Mouse (Mus musculus) hindbrain, embryonic 16.5 days (tissue): Measurements from ENCODE around the gene Ak8. TPM values are rescaled to one million over a fixed set of nuclear protein-coding genes. Genes with fewer than 3 reads are reported as not detected.

ENCODE experiments used
- ATAC-seq: fragments of 200-750 bp; cut with Nextera tagmentation; 2 replicates; pipeline ENCODE4 v1.8.0; 2017; ENCODE audit warnings: moderate TSS enrichment, moderate library complexity
- H3K27ac ChIP-seq: fragments of 300-500 bp; sonication (generic); 2 replicates; pipeline ENCODE4 v1.5.1; 2014; ENCODE audit warnings: low read depth, mild to moderate bottlenecking, control low read depth, low read length, moderate library complexity
- H3K27me3 ChIP-seq: fragments of 300-500 bp; sonication (generic); replicated peaks from 2 replicates; pipeline ENCODE4 v1.6.1; 2014; ENCODE audit warnings: low read length; ENCODE audit not compliant: control insufficient read depth, insufficient read depth
- H3K36me3 ChIP-seq: fragments of 300-500 bp; sonication (generic); 2 replicates; pipeline ENCODE4 v1.6.1; 2014; ENCODE audit warnings: mild to moderate bottlenecking, low read length, moderate library complexity, mixed read lengths; ENCODE audit not compliant: control insufficient read depth, insufficient read depth
- H3K4me1 ChIP-seq: fragments of 300-500 bp; sonication (generic); 2 replicates; pipeline ENCODE4 v1.6.1; 2014; ENCODE audit warnings: low read depth, low read length; ENCODE audit not compliant: control insufficient read depth, insufficient read depth
- H3K4me2 ChIP-seq: fragments of 300-500 bp; sonication (generic); 2 replicates; pipeline ENCODE4 v1.6.1; 2014; ENCODE audit warnings: mild to moderate bottlenecking, low read length, control low read depth, moderate library complexity
- H3K4me3 ChIP-seq: fragments of 300-500 bp; sonication (generic); 2 replicates; pipeline ENCODE4 v1.5.1; 2014; ENCODE audit warnings: mild to moderate bottlenecking, low read length, control low read depth, moderate library complexity
- H3K9ac ChIP-seq: fragments of 300-500 bp; sonication (generic); 2 replicates; pipeline ENCODE4 v1.6.1; 2014; ENCODE audit warnings: low read depth, mild to moderate bottlenecking, control low read depth, low read length, moderate library complexity
- H3K9me3 ChIP-seq: fragments of 300-500 bp; sonication (generic); 2 replicates; pipeline ENCODE4 v1.6.1; 2014; ENCODE audit warnings: mild to moderate bottlenecking, low read length, moderate library complexity; ENCODE audit not compliant: control insufficient read depth
- WGBS: fragments of 180-500 bp; shearing (Covaris S2); extraction: QIAGEN DNeasy Blood & Tissue Kit; methylation state at CpG from one replicate; pipeline ENCODE4 v1.1.7; 2014; 5-methylcytosine and 5-hydroxymethylcytosine counted together
- polyA plus RNA-seq: library from polyadenylated mRNA; unstranded; fragments of >200 nt; fragmentation: Nextera tagmentation; extraction: Ambion mirVana; gene quantifications from 2 replicates; pipeline ENCODE4 v1.2.1, GENCODE M21; 2015

Ak8 gene
- polyA plus RNA-seq, 1 experiment from 2014 or later = 3.3 TPM

- H3K9ac ChIP-seq = no peak overlapping the region
- no peak overlapping the region for H3K4me2 ChIP-seq
- no peak for ATAC-seq
- H3K27me3 ChIP-seq = peaks cover 9% of the 10 kb centered on the region; the same call in 1 of the 2 replicates
- H3K4me3 ChIP-seq = no peak overlapping the region
- no peak overlapping the region for H3K27ac ChIP-seq
- H3K4me1 ChIP-seq = peaks cover 21% of the 10 kb centered on the region
- WGBS = 83% methylated on average over 2 of the region's 2 CpGs
- H3K36me3 ChIP-seq = no peaks in the 10 kb centered on the region
- H3K9me3 ChIP-seq = no peaks in the 10 kb centered on the region
Observed at GRCm38 (mm10) chr2:28747705-28748104, 47.7 kb downstream of the Ak8 start.

DNA sequence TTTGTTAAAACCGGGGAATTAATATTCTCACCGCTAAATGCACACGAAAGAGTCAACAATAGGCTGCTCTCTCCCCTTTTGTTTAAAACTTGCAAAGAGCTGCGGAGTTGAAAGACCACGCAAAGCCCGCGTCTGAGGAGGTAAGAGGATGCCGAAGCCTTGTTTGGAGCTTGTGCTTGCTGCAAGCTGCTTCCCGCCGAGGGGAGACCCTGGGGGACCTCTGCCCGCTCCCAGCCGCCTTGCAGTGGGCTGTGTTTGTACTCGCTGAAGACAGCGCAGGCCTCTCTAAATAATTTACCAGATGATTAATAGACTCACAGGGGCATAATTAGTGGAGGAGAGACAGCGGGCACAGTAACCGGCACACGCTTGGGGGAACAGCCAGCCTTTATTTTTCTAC lies 51.2 kb downstream of the Ak8 start:
- no peak; the same call in 1 of the 2 replicates for ATAC-seq
- peaks cover 15% of the 10 kb centered on the region for H3K27me3 ChIP-seq
- no peak overlapping the region for H3K27ac ChIP-seq
- H3K9ac ChIP-seq = peak overlapping the region; percentile 57
- WGBS = under 1% methylated on average over 17 of the region's 17 CpGs
- peak overlapping the region; percentile 40 for H3K4me3 ChIP-seq
- H3K4me2 ChIP-seq = peak overlapping the region; percentile 78
- no peaks in the 10 kb centered on the region for H3K36me3 ChIP-seq
- H3K4me1 ChIP-seq = peaks cover 25% of the 10 kb centered on the region
- H3K9me3 ChIP-seq = no peaks in the 10 kb centered on the region

DNA sequence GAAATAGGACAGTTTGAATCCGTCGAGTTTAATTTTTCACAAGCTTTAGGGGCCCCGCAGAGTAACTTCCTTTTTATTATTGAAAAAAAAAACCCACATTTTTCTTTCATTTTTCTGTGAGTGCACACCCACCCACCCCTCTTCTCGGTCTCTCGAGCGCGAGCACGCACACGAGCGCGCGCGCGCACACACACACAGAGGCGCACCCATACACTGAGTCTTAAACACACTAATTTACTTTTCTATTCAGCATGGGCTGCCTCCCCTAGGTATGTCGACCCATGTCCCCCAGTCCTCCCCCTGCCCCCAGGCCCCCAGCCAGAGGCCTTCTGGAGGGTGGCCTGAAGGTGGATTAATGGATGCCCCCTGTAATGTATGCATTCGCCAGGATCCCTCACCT lies 51.7 kb downstream of the Ak8 start:
- no peaks in the 10 kb centered on the region for H3K9me3 ChIP-seq
- no peak overlapping the region for H3K27ac ChIP-seq
- peaks cover 15% of the 10 kb centered on the region for H3K27me3 ChIP-seq
- H3K4me2 ChIP-seq = peak overlapping the region; percentile 78
- peaks cover 25% of the 10 kb centered on the region for H3K4me1 ChIP-seq
- H3K4me3 ChIP-seq = peak overlapping the region; percentile 40
- H3K36me3 ChIP-seq = no peaks in the 10 kb centered on the region
- 8% methylated on average over 17 of the region's 17 CpGs for WGBS
- ATAC-seq = no peak
- peak overlapping the region; percentile 57 for H3K9ac ChIP-seq

DNA sequence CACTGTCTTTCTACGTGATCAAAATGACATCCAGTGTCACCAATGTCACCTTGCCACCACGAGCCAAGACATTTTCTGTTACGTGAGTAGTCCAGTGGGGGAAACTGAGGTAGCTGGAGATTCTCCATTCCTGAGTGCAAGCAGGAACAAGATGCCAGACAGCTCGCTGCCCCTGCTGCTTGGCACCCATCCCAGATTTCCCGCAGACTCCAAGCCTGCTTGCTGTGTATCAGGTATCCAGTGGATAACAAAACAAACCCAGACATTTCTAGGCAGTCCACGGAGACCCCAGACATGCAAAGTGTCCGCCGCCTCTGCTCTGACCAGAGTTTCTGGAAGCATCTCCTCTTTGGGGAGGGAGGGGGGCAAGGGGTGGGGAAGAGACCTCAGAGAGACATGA lies 52.4 kb downstream of the Ak8 start:
- ATAC-seq = no peak
- Histone ChIP-seq H3K27me3 (peaks cover 15% of the 10 kb centered on the region), H3K4me2 (no peak overlapping the region), H3K9me3 (no peaks in the 10 kb centered on the region), H3K4me3 (no peak overlapping the region), H3K36me3 (no peaks in the 10 kb centered on the region), H3K4me1 (peaks cover 25% of the 10 kb centered on the region), H3K9ac (no peak overlapping the region), H3K27ac (no peak overlapping the region)
- WGBS = 36% methylated on average over 8 of the region's 8 CpGs

DNA sequence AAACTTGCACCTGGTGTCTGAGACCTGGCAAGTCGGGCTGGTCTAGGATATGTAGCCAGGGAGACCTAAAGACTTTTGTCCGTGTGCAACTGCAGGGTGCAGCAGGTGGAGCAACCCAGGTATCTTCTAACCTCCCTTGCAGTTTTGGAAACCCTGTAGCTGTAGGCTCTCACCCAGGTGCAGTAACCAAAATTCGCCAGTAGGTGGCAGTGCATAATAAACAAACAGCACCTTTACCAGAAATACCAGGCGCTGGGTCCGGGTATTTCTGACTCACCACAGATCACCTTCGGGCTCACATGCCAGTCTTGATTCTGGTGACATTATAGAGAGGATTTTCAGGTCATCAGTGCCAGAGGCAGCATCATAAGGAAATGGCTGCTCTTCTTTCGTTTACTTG lies 55.5 kb downstream of the Ak8 start:
- no peaks in the 10 kb centered on the region for H3K36me3 ChIP-seq
- 2% methylated on average over 7 of the region's 7 CpGs for WGBS
- no peak overlapping the region for H3K4me3 ChIP-seq
- H3K27ac ChIP-seq = no peak overlapping the region
- peaks cover 8% of the 10 kb centered on the region for H3K27me3 ChIP-seq
- ATAC-seq = no peak
- H3K9ac ChIP-seq = no peak overlapping the region; the same call in 1 of the 2 replicates
- H3K9me3 ChIP-seq = no peaks in the 10 kb centered on the region
- peaks cover 25% of the 10 kb centered on the region for H3K4me1 ChIP-seq
- H3K4me2 ChIP-seq = no peak overlapping the region

DNA sequence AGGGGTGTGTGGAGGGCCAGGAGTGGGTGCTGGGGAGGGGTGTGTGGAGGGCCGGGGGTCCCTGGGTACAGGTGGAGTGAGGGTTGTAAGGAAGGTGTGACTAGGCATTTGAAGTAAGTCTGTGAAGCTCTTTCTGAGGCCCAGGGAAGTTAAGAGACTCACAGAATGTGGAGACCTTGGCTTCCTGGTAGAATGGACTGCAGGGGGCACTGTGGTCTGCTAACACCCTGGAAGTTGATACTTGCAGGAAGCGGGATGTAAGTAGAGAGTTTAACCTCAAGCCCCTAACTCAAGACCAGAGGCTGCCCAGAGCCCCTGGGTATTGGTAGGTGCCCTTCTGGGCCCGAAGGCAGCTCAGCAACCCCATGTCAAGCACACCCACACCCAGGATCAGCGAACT lies 56.2 kb downstream of the Ak8 start:
- no peak overlapping the region for H3K4me2 ChIP-seq
- no peak for ATAC-seq
- no peak overlapping the region for H3K4me3 ChIP-seq
- no peak overlapping the region for H3K27ac ChIP-seq
- no peaks in the 10 kb centered on the region for H3K9me3 ChIP-seq
- H3K4me1 ChIP-seq = peaks cover 17% of the 10 kb centered on the region
- H3K27me3 ChIP-seq = peaks cover 8% of the 10 kb centered on the region
- H3K36me3 ChIP-seq = no peaks in the 10 kb centered on the region
- 41% methylated on average over 4 of the region's 4 CpGs for WGBS
- H3K9ac ChIP-seq = no peak overlapping the region; the same call in 1 of the 2 replicates

DNA sequence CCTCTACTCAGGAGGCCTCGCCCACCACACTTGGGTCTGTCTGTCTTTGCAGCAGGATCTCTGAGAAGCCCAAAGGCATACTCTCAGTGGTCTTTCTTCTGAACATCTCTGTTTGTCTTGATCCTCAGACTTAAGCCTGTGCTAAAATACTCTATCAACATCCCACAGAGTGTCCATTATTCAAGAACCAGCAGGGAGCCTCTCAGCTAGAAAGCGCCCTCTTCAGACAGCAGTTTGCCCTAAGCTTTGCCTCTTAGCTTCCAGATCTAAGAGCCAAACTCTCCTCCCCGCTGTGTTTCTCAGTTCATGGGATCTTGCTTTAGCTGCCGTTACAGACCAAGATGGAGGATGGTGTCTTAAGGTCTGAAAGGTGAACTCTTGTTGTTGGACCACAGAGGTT lies 59.5 kb downstream of the Ak8 start:
- H3K27ac ChIP-seq = no peak overlapping the region
- H3K4me1 ChIP-seq = no peaks in the 10 kb centered on the region

GRCm38 (mm10) chr2:28766590-28766989 lies 66.6 kb downstream of the Ak8 start:
- no peak for ATAC-seq
- no peak overlapping the region for H3K4me2 ChIP-seq

More for the DNA sequence above, 59.5 kb downstream of the Ak8 start:
- H3K4me2 ChIP-seq = no peak overlapping the region
- WGBS = 34% methylated on average over 4 of the region's 4 CpGs
- no peaks in the 10 kb centered on the region for H3K9me3 ChIP-seq
- H3K9ac ChIP-seq = no peak overlapping the region
- no peak for ATAC-seq
- H3K36me3 ChIP-seq = no peaks in the 10 kb centered on the region
- H3K27me3 ChIP-seq = peaks cover 4% of the 10 kb centered on the region
- no peak overlapping the region for H3K4me3 ChIP-seq

DNA sequence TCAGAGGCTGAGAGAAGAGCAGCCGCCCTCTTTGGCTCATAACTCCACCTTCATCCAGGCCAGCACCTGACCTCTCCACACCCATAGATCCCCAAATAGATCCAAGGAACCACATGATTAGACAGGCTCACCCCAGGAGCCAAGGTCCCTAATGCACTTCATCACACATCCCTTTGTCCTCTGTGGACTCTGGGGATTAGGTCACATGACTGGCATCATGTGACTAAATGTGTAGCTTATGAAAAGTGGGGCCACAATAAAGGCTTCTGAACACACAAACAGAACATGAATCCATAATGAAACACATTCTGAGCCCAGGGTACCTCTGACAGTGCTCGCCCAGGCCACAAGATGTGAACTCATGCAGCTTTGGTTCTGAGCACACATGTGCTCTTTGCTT lies 67.1 kb downstream of the Ak8 start:
- Histone ChIP-seq H3K4me1 (no peaks in the 10 kb centered on the region), H3K36me3 (no peaks in the 10 kb centered on the region), H3K9ac (no peak overlapping the region), H3K27me3 (no peaks in the 10 kb centered on the region; the same call in 1 of the 2 replicates), H3K9me3 (no peaks in the 10 kb centered on the region), H3K4me2 (no peak overlapping the region), H3K4me3 (no peak overlapping the region), H3K27ac (no peak overlapping the region)
- ATAC-seq = no peak
- 84% methylated on average over 2 of the region's 2 CpGs for WGBS

More at GRCm38 (mm10) chr2:28766590-28766989, 66.6 kb downstream of the Ak8 start:
- Histone ChIP-seq H3K27ac (no peak overlapping the region), H3K4me1 (no peaks in the 10 kb centered on the region), H3K4me3 (no peak overlapping the region), H3K9ac (no peak overlapping the region), H3K27me3 (no peaks in the 10 kb centered on the region; the same call in 1 of the 2 replicates), H3K9me3 (no peaks in the 10 kb centered on the region), H3K36me3 (no peaks in the 10 kb centered on the region)
- WGBS = 86% methylated on average over 4 of the region's 4 CpGs

GRCm38 (mm10) chr2:28770697-28771096 lies 70.7 kb downstream of the Ak8 start:
- Histone ChIP-seq H3K4me2 (no peak overlapping the region; the same call in 1 of the 2 replicates), H3K36me3 (no peaks in the 10 kb centered on the region), H3K9ac (0 out of 2 replicates have a peak overlapping the region, but pooled peaks have one; percentile 22), H3K27ac (no peak overlapping the region), H3K4me1 (peaks cover 2% of the 10 kb centered on the region; the same call in 1 of the 2 replicates), H3K27me3 (no peaks in the 10 kb centered on the region; the same call in 1 of the 2 replicates), H3K4me3 (no peak overlapping the region), H3K9me3 (no peaks in the 10 kb centered on the region)
- 58% methylated on average over 5 of the region's 5 CpGs for WGBS
- ATAC-seq = no peak
